Mouse (Mus musculus) gastrocnemius, postnatal 4 days (tissue): Measurements from ENCODE around the gene Zfp628. TPM values are rescaled to one million over a fixed set of nuclear protein-coding genes. Genes with fewer than 3 reads are reported as not detected.

Source experiments
- DNase-seq, 2 experiments: peaks; one replicate each; pipeline ENCODE4 v3.0.0; 2021 to 2022; ENCODE audit warnings: low spot score in 2 of 2, mixed read lengths in 2 of 2
- total RNA-seq, 2 experiments: library from RNA; stranded (reverse); gene quantifications; 2 replicates each; pipeline ENCODE4 v1.2.3; 2021

Zfp628 gene
- total RNA-seq, 2 experiments from 2014 or later: 14.0 to 14.6 TPM

GRCm38 (mm10) chr7:4917494-4917893, 2.5 kb downstream of the Zfp628 start:
- DNase-seq: no peak

- DNase-seq: no peak
Observed at GRCm38 (mm10) chr7:4918681-4919080, 3.7 kb downstream of the Zfp628 start.

DNA sequence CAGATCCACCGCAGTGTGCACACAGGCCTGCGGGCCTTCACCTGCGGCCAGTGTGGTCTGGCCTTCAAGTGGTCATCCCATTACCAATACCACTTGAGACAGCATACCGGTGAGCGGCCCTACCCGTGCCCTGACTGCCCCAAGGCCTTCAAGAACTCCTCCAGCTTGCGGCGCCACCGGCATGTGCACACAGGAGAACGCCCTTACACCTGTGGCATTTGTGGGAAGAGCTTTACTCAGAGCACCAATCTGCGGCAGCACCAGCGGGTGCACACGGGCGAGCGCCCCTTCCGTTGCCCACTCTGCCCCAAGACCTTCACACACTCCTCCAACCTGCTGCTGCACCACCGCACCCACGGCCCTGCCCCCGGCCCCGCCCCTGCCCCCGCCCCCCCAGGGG, 4.1 kb downstream of the Zfp628 start:
- DNase-seq: no peak

DNA sequence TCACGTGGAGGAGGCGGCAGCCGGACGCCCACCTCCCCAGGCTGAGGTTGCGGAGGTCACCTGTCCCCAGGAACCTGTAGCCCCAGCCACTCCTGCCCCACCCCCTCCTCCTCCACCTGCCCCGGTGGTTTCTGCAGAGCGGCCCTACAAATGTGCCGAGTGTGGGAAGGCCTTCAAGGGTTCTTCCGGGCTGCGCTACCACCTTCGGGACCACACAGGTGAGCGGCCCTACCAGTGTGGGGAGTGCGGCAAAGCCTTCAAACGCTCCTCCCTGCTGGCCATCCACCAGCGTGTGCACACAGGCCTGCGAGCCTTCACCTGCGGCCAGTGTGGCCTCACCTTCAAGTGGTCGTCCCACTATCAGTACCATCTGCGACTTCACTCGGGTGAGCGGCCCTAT, 5.0 kb downstream of the Zfp628 start:
- DNase-seq: no peak

GRCm38 (mm10) chr7:4920496-4920895, 5.5 kb downstream of the Zfp628 start:
- no peak for DNase-seq

DNA sequence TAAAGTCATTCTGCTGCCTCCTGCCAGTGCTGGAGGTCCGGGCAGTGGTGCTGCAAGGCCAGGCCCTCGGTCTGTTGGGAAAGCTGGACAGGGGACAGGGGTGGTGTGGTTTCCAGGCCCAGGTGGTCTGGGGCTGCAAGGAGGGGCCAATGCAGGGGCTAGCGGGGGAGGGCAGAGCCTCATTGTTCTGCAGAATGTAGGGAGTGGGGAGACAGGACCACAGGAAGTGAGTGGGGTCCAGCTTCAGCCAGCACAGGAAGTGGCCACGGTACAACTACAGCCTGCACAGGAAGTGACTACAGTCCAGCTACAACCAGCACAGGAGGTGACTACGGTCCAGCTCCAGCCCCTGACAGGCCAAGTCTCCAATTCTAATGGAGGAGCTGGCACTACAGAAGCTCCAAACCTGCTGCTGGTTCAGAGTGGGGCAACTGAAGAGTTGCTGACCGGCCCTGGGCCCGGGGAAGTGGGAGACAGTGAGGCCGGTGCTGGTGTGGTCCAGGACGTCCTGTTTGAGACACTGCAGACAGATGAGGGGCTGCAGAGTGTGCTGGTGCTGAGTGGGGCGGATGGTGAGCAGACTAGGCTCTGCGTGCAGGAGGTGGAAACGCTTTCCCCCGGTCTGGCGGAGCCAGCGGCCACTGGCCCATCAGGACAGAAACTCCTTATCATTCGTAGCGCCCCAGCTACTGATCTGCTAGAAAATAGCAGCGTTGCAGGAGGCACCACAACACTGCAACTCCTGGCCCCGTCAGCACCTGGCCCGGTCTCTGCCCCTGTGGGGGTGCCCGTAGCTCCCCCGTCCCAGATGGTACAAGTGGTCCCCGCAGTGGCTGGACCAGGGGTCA, 6.2 kb downstream of the Zfp628 start:
- no peak for DNase-seq

- DNase-seq: no peak
Observed at GRCm38 (mm10) chr7:4921824-4922482, 6.9 kb downstream of the Zfp628 start, which contains the start of gene Nat14. Gene Nat14, plus strand, starts transcription at chr7:4922028.

GRCm38 (mm10) chr7:4922508-4922907, 7.5 kb downstream of the Zfp628 start:
- no peak for DNase-seq

- DNase-seq: no peak
Observed at GRCm38 (mm10) chr7:4922931-4923565, 8.0 kb downstream of the Zfp628 start.

DNA sequence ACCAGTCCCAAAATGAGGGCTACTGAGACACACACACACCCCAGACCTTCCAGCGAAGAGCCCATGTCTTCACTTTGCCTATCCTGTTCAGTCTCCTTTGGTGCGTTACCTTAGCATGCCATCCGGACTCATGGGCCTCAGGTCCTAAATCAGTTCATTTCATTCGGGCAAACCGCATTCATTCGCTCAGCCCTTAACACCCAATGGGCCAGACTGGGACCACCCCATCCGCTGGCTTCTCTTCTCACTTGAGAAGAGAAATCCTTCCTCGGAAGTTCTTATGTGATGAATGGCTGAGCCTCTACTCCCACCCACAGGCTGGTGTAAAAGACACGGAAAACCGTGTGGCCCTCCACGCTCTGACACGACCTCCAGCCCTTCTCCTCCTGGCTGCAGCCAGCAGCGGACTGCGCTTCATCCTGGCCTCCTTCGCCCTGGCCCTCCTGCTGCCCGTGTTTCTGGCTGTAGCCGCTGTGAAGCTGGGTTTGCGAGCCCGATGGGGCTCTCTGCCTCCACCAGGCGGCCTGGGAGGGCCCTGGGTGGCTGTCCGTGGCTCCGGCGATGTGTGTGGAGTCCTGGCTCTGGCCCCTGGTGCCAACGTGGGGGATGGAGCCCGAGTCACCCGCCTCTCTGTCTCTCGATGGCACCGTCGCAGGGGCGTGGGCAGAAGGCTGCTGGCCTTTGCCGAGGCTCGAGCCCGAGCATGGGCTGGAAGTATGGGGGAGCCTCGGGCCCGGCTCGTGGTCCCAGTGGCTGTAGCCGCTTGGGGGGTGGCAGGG, 8.8 kb downstream of the Zfp628 start:
- peak; percentile 61 to 77 for DNase-seq

GRCm38 (mm10) chr7:4924483-4924882, 9.5 kb downstream of the Zfp628 start:
- no peak for DNase-seq

- peak in 1 of 2 experiments; percentile 70 for DNase-seq
Observed at GRCm38 (mm10) chr7:4924891-4925301, 9.9 kb downstream of the Zfp628 start.

GRCm38 (mm10) chr7:4925441-4926381, 10.7 kb downstream of the Zfp628 start, which contains the start of gene Ssc5d:
Gene Ssc5d, plus strand, starts transcription at chr7:4925785.
- peak in 1 of 2 experiments; percentile 82 for DNase-seq

GRCm38 (mm10) chr7:4926849-4927248, 11.8 kb downstream of the Zfp628 start:
- no peak for DNase-seq

DNA sequence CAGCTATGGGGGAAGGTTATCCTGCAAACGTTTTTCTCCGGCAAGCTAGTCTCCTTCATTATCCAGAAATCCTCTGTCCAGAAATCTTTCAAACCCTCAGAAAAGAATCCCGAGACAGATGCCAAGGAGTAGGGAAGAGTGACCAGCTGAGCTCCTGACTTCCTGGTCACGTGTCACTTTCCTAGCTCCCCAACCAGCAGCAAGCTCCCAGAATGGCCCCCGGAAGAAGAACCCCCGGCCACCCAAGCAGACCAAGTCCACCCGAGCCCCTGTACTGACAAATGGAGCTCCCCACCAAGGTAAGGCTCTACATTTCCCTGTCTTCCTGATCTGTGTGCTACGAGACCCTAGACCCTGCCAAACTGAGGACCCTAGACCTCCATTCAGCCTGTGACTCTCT, 12.7 kb downstream of the Zfp628 start:
- DNase-seq: no peak

- DNase-seq: no peak
Observed at GRCm38 (mm10) chr7:4928323-4928722, 13.3 kb downstream of the Zfp628 start.

DNA sequence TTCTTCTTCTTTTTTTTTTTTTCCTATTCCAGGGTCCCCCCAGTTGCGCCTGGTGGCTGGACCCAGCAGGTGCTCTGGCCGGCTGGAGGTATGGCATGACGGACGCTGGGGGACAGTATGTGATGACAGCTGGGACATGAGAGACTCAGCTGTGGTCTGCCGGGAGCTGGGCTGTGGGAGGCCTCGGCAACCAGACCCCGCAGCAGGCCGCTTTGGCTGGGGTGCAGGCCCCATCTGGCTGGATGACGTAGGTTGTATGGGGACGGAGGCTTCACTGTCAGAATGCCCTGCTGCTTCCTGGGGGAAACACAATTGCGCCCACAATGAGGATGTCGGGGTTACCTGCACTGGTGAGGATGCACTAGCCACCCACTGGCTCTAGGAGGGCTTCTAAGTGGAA, 18.1 kb downstream of the Zfp628 start:
- peak in 1 of 2 experiments; percentile 27 for DNase-seq

GRCm38 (mm10) chr7:4934160-4934914, 19.3 kb downstream of the Zfp628 start:
- DNase-seq: no peak

- DNase-seq: no peak
Observed at GRCm38 (mm10) chr7:4936832-4937231, 21.8 kb downstream of the Zfp628 start.
